Mouse (Mus musculus) MEL (cell line): Measurements from ENCODE around the gene Gins1. TPM values are rescaled to one million over a fixed set of nuclear protein-coding genes. Genes with fewer than 3 reads are reported as not detected.

Experiments
- DNase-seq: peaks from one replicate; pipeline ENCODE4 v3.0.0; 2011; ENCODE audit warnings: low read depth, low spot score
- H3K27ac ChIP-seq: 2 replicates; pipeline ENCODE4 v1.5.1; 2012; ENCODE audit warnings: low read depth, mild to moderate bottlenecking, control low read depth, low read length, moderate library complexity; ENCODE audit not compliant: control insufficient read depth
- H3K27me3 ChIP-seq, 2 experiments: fragments of 150-350 bp in 1 of 2; sonication (generic) in 1 of 2; 2 replicates each; pipeline ENCODE4 v1.6.1; 2012; ENCODE audit warnings: low read length in 2 of 2, mild to moderate bottlenecking in 2 of 2, improper control_type of control experiment in 1 of 2, moderate library complexity in 1 of 2; ENCODE audit not compliant: insufficient read depth in 2 of 2, control insufficient read depth in 1 of 2
- H3K36me3 ChIP-seq, 2 experiments: 2 replicates each; pipeline ENCODE4 v1.6.1; 2012 to 2014; ENCODE audit warnings: low read length in 2 of 2, improper control_type of control experiment in 1 of 2, inconsistent platforms in 1 of 2, mild to moderate bottlenecking in 1 of 2; ENCODE audit not compliant: insufficient read depth in 2 of 2, control insufficient read depth in 1 of 2
- H3K4me1 ChIP-seq, 2 experiments: fragments of 150-350 bp in 1 of 2; sonication (generic) in 1 of 2; 2 replicates each; pipeline ENCODE4 v1.6.1; 2012; ENCODE audit warnings: low read length in 2 of 2, improper control_type of control experiment in 1 of 2, mild to moderate bottlenecking in 1 of 2; ENCODE audit not compliant: insufficient read depth in 2 of 2, control insufficient read depth in 1 of 2
- H3K4me3 ChIP-seq, 2 experiments: fragments of 150-350 bp in 1 of 2; sonication (generic) in 1 of 2; 2 replicates each; pipeline ENCODE4 v1.5.1; 2012; ENCODE audit warnings: low read depth in 2 of 2, low read length in 2 of 2, mild to moderate bottlenecking in 2 of 2, moderate library complexity in 2 of 2, control low read depth in 1 of 2, improper control_type of control experiment in 1 of 2; ENCODE audit not compliant: control insufficient read depth in 1 of 2, insufficient read depth in 1 of 2
- H3K79me2 ChIP-seq: 2 replicates; pipeline ENCODE4 v1.6.1; 2012; ENCODE audit warnings: mild to moderate bottlenecking, low read length, moderate library complexity; ENCODE audit not compliant: control insufficient read depth, poor library complexity, insufficient read depth
- H3K9ac ChIP-seq: 2 replicates; pipeline ENCODE4 v1.6.1; 2012; ENCODE audit warnings: low read depth, mild to moderate bottlenecking, control low read depth, low read length, moderate library complexity; ENCODE audit not compliant: control insufficient read depth, poor library complexity, severe bottlenecking
- H3K9me3 ChIP-seq: fragments of 150-350 bp; sonication (generic); replicated peaks from 2 replicates; pipeline ENCODE4 v1.6.1; 2012; ENCODE audit warnings: mild to moderate bottlenecking, low read length, improper control_type of control experiment, moderate library complexity; ENCODE audit not compliant: insufficient read depth
- BHLHE40 ChIP-seq: IDR thresholded peaks from 2 replicates; pipeline ENCODE4 v1.6.1; 2012; ENCODE audit warnings: low read depth, mild to moderate bottlenecking, inconsistent platforms, low read length, improper control_type of control experiment, borderline replicate concordance
- CHD2 ChIP-seq: IDR thresholded peaks from 2 replicates; pipeline ENCODE4 v1.6.1; 2011; ENCODE audit warnings: low read length, improper control_type of control experiment
- CTCF ChIP-seq, 3 experiments: IDR thresholded peaks in 2 of 3; conservative IDR thresholded peaks in 1 of 3; 2 replicates each; pipeline ENCODE4 v1.5.1; 2011 to 2012; ENCODE audit warnings: low read length in 3 of 3, low read depth in 2 of 3, mild to moderate bottlenecking in 2 of 3, improper control_type of control experiment in 1 of 3, inconsistent platforms in 1 of 3, mixed read lengths in 1 of 3, moderate library complexity in 1 of 3; ENCODE audit not compliant: control insufficient read depth in 1 of 3, insufficient read depth in 1 of 3, poor library complexity in 1 of 3, severe bottlenecking in 1 of 3
- E2F4 ChIP-seq: IDR thresholded peaks from 2 replicates; pipeline ENCODE4 v1.6.1; 2011; ENCODE audit warnings: low read depth, low read length, improper control_type of control experiment, borderline replicate concordance
- ELF1 ChIP-seq: IDR thresholded peaks from 2 replicates; pipeline ENCODE4 v1.6.1; 2014; ENCODE audit warnings: low read depth, mild to moderate bottlenecking, inconsistent platforms, low read length, improper control_type of control experiment, moderate library complexity
- EP300 ChIP-seq, 2 experiments: IDR thresholded peaks; 2 replicates each; pipeline ENCODE4 v1.6.1; 2011; ENCODE audit warnings: improper control_type of control experiment in 2 of 2, low read length in 2 of 2, low read depth in 1 of 2, mild to moderate bottlenecking in 1 of 2
- ETS1 ChIP-seq: IDR thresholded peaks from 2 replicates; pipeline ENCODE4 v1.6.1; 2012; ENCODE audit warnings: low read depth, mild to moderate bottlenecking, inconsistent platforms, low read length, improper control_type of control experiment, moderate library complexity
- GATA1 ChIP-seq: IDR thresholded peaks from 2 replicates; pipeline ENCODE4 v1.6.1; 2011; ENCODE audit warnings: low read depth, low read length, improper control_type of control experiment
- HCFC1 ChIP-seq: IDR thresholded peaks from 2 replicates; pipeline ENCODE4 v1.6.1; 2012; ENCODE audit warnings: low read depth, mild to moderate bottlenecking, inconsistent platforms, low read length, improper control_type of control experiment, moderate library complexity
- JUND ChIP-seq: IDR thresholded peaks from 2 replicates; pipeline ENCODE4 v1.6.1; 2011; ENCODE audit warnings: low read depth, mild to moderate bottlenecking, improper control_type of control experiment, low read length
- KAT2A ChIP-seq: conservative IDR thresholded peaks from 2 replicates; pipeline ENCODE4 v1.6.1; 2012; ENCODE audit warnings: low read depth, low read length, improper control_type of control experiment, inconsistent platforms
- MAFK ChIP-seq: IDR thresholded peaks from 2 replicates; pipeline ENCODE4 v1.6.1; 2011; ENCODE audit warnings: low read depth, mild to moderate bottlenecking, low read length, improper control_type of control experiment, borderline replicate concordance
- MAX ChIP-seq: IDR thresholded peaks from 2 replicates; pipeline ENCODE4 v1.6.1; 2011; ENCODE audit warnings: low read length, improper control_type of control experiment
- MAZ ChIP-seq: IDR thresholded peaks from 2 replicates; pipeline ENCODE4 v1.6.1; 2012; ENCODE audit warnings: low read depth, mild to moderate bottlenecking, inconsistent platforms, low read length, improper control_type of control experiment
- MEF2A ChIP-seq: IDR thresholded peaks from 2 replicates; pipeline ENCODE4 v1.6.1; 2014; ENCODE audit warnings: low read depth, mild to moderate bottlenecking, inconsistent platforms, low read length, improper control_type of control experiment; ENCODE audit not compliant: poor library complexity, insufficient replicate concordance, severe bottlenecking; ENCODE audit errors: extremely low read depth
- MXI1 ChIP-seq: IDR thresholded peaks from 2 replicates; pipeline ENCODE4 v1.6.1; 2011; ENCODE audit warnings: mild to moderate bottlenecking, low read depth, low read length, improper control_type of control experiment
- MYB ChIP-seq: IDR thresholded peaks from 2 replicates; pipeline ENCODE4 v1.6.1; 2011; ENCODE audit warnings: mild to moderate bottlenecking, low read depth, low read length, improper control_type of control experiment
- NRF1 ChIP-seq: IDR thresholded peaks from 2 replicates; pipeline ENCODE4 v1.6.1; 2014; ENCODE audit warnings: low read depth, mild to moderate bottlenecking, inconsistent platforms, low read length, improper control_type of control experiment, moderate library complexity; ENCODE audit not compliant: poor library complexity, insufficient read depth, severe bottlenecking
- POLR2A ChIP-seq, 2 experiments: IDR thresholded peaks; 2 replicates each; pipeline ENCODE4 v1.6.1; 2011 to 2012; ENCODE audit warnings: low read length in 2 of 2, mild to moderate bottlenecking in 2 of 2, control low read depth in 1 of 2, improper control_type of control experiment in 1 of 2, low read depth in 1 of 2, moderate library complexity in 1 of 2; ENCODE audit not compliant: control insufficient read depth in 1 of 2, insufficient read depth in 1 of 2, poor library complexity in 1 of 2
- POLR2AphosphoS5 ChIP-seq: IDR thresholded peaks from 2 replicates; pipeline ENCODE4 v1.6.1; 2012; ENCODE audit warnings: low read depth, borderline replicate concordance, mild to moderate bottlenecking, inconsistent platforms, low read length, moderate library complexity, mixed read lengths
- RAD21 ChIP-seq: IDR thresholded peaks from 2 replicates; pipeline ENCODE4 v1.6.1; 2011; ENCODE audit warnings: mild to moderate bottlenecking, low read depth, low read length, improper control_type of control experiment
- SIN3A ChIP-seq: IDR thresholded peaks from 2 replicates; pipeline ENCODE4 v1.6.1; 2012; ENCODE audit warnings: low read length, improper control_type of control experiment, inconsistent platforms
- SMC3 ChIP-seq: IDR thresholded peaks from 2 replicates; pipeline ENCODE4 v1.6.1; 2011; ENCODE audit warnings: low read depth, low read length, improper control_type of control experiment
- TAL1 ChIP-seq: IDR thresholded peaks from 2 replicates; pipeline ENCODE4 v1.6.1; 2012; ENCODE audit warnings: mild to moderate bottlenecking, inconsistent platforms, low read length, moderate library complexity, mixed read lengths
- TBP ChIP-seq: IDR thresholded peaks from 2 replicates; pipeline ENCODE4 v1.8.0; 2011; ENCODE audit warnings: low read depth, low read length, improper control_type of control experiment
- ZMIZ1 ChIP-seq: IDR thresholded peaks from 2 replicates; pipeline ENCODE4 v1.6.1; 2012; ENCODE audit warnings: low read depth, mild to moderate bottlenecking, inconsistent platforms, low read length, improper control_type of control experiment, moderate library complexity
- ZNF384 ChIP-seq: IDR thresholded peaks from 2 replicates; pipeline ENCODE4 v1.6.1; 2012; ENCODE audit warnings: low read depth, mild to moderate bottlenecking, inconsistent platforms, low read length, improper control_type of control experiment
- polyA plus RNA-seq, 2 experiments: library from polyadenylated mRNA; stranded (reverse) in 1 of 2; unstranded in 1 of 2; fragments of >175 nt in 1 of 2; fragments of >200 nt in 1 of 2; gene quantifications; 2 replicates each; pipeline versions ENCODE4 v1.2.1 to v1.2.4; 2012; ENCODE audit warnings: low replicate concordance in 2 of 2, low read depth in 1 of 2; ENCODE audit not compliant: insufficient read length in 2 of 2, insufficient read depth in 1 of 2, missing spikeins in 1 of 2
- total RNA-seq: library from RNA; depleted of rRNA; stranded (reverse); fragments of 300-350 nt; gene quantifications from 2 replicates; pipeline ENCODE4 v1.2.3, GENCODE M21; 2012

Gene Gins1
- total and polyA plus RNA-seq, 3 experiments: 64.8 to 68.7 TPM; not detected in 1

DNA sequence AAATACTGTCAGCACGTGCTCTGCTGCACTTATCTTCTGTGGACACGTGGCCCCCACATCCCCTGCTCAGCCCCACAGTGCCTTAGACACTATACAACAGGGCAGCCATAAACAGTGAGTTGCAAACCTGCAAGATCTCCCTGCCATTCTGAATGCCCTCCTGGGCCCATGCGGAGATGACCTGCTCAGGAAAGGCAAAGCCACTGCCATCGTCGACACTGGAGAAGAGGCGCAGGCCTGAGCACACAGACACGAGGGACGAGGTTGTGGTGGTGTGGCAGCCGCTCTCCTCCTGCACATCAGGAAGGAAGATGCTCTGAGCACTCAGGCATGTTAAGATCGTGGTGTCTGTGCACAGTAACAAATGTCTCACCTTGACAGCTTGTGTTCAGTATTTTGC is 60.8 kb downstream of the Gins1 start:
- no peaks in the 10 kb centered on the region for H3K27me3 ChIP-seq
- H3K79me2 ChIP-seq: no peaks in the 10 kb centered on the region
- H3K4me1 ChIP-seq: no peaks in the 10 kb centered on the region
- H3K9ac ChIP-seq: no peak overlapping the region
- TF ChIP-seq CTCF (IDR thresholded peaks at IDR 0.05 in 2 of 3, conservative IDR thresholded peaks at IDR 0.05 in 1 of 3; ENCODE audit: control insufficient read depth in 1 of 3, insufficient read depth in 1 of 3, low read depth in 2 of 3, low read length in 3 of 3, poor library complexity in 1 of 3, severe bottlenecking in 1 of 3) (no peak), BHLHE40 (no peak), RAD21 (no peak), POLR2A (IDR thresholded peaks at IDR 0.05; ENCODE audit: control insufficient read depth in 1 of 2, insufficient read depth in 1 of 2, low read depth in 1 of 2, low read length in 2 of 2, poor library complexity in 1 of 2) (no peak), TAL1 (no peak), TBP (no peak), NRF1 (no peak), ELF1 (no peak), MAZ (no peak), SMC3 (no peak), MAFK (no peak), GATA1 (no peak), ZNF384 (no peak), JUND (no peak), MAX (no peak), MYB (no peak), MEF2A (no peak), KAT2A (no peak), POLR2AphosphoS5 (no peak)
- no peak for DNase-seq
- H3K36me3 ChIP-seq: no peaks in the 10 kb centered on the region; a peak in 1 of 4 replicates
- no peak overlapping the region for H3K4me3 ChIP-seq
- H3K9me3 ChIP-seq: no peaks in the 10 kb centered on the region
- no peak overlapping the region for H3K27ac ChIP-seq

DNA sequence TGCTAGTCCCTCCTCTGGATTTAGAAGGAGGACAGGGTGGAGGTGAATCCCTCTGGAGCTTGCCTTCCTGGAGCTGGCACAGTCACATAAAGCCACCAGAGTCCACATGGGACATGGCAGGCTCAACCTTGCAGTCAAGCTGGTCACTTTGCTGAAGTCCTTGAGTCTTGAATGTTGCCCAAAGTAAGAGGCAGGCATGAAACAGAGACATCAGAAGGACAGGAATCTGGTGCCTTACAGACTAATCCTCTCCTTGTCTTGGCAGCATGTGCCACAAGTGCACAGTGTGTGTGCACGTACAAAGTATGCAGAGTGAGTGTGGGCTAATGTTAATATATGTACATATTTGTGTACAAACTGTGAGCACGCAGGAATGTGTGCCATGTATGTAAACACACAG is 62.3 kb downstream of the Gins1 start:
- H3K27me3 ChIP-seq: no peaks in the 10 kb centered on the region
- H3K9me3 ChIP-seq: no peaks in the 10 kb centered on the region
- H3K36me3 ChIP-seq: no peaks in the 10 kb centered on the region; a peak in 1 of 4 replicates
- no peak for DNase-seq
- H3K4me1 ChIP-seq: no peaks in the 10 kb centered on the region
- TF ChIP-seq EP300 (IDR thresholded peaks at IDR 0.05; ENCODE audit: low read depth in 1 of 2, low read length in 2 of 2) (no peak), MYB (no peak), E2F4 (no peak), MXI1 (no peak), SIN3A (no peak), ETS1 (no peak), ZMIZ1 (no peak), CTCF (IDR thresholded peaks at IDR 0.05 in 2 of 3, conservative IDR thresholded peaks at IDR 0.05 in 1 of 3; ENCODE audit: control insufficient read depth in 1 of 3, insufficient read depth in 1 of 3, low read depth in 2 of 3, low read length in 3 of 3, poor library complexity in 1 of 3, severe bottlenecking in 1 of 3) (no peak), POLR2AphosphoS5 (no peak), HCFC1 (no peak), GATA1 (no peak), CHD2 (no peak), MAZ (no peak)
- no peak overlapping the region for H3K27ac ChIP-seq
- H3K9ac ChIP-seq: no peak overlapping the region
- no peaks in the 10 kb centered on the region for H3K79me2 ChIP-seq
- H3K4me3 ChIP-seq: no peak overlapping the region
